Mouse (Mus musculus): ENCODE data around the gene Arhgap9.

- TF ChIP-seq CTCF (IDR thresholded peaks at IDR 0.05; ENCODE audit: insufficient read depth, low read length) (no peak), POLR2A (IDR thresholded peaks at IDR 0.05; ENCODE audit: borderline replicate concordance, extremely low read depth, low read depth, low read length) (peak; percentile 32; the same call in 1 of the 2 replicates)
Observed at GRCm38 (mm10) chr10:127288328-127288799, 33.4 kb upstream of the Arhgap9 start.

Measured in lung, adult 2 months (tissue).